Mouse (Mus musculus): ENCODE measurements around the gene BC053393. TPM values are rescaled to one million over a fixed set of nuclear protein-coding genes. Genes with fewer than 3 reads are reported as not detected.
"Not testable (repeated sequence)": the region's sequence is repeated elsewhere in the genome, so short reads cannot be mapped to it uniquely, and the experiment has no call there.

The BC053393 gene
- total RNA-seq, 1 experiment from 2014 or later = not detected

DNA sequence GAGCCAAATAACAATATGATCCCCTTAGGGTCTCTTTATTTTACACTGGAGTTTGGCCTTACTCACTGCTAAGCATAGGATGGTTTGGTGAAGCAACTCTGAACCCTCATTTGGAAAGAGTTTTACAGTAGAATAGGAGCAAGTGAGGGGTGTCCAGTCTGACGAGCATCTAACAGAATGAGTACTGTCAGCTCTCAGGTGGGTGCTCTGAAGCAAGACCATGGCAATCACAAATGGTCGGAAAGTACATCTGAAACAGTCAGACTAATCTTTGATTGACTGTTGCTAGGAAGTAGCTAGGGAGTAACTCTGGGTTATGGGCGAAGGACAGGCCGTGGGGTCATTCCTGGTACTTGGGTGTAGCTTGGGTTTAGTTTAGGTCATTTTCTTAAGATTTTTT, 64.2 kb downstream of the BC053393 start:
- ATAC-seq (replicated peaks; ENCODE audit: insufficient number of reproducible peaks, low FRiP score, low TSS enrichment, poor library complexity, severe bottlenecking) = not testable (repeated sequence)

DNA sequence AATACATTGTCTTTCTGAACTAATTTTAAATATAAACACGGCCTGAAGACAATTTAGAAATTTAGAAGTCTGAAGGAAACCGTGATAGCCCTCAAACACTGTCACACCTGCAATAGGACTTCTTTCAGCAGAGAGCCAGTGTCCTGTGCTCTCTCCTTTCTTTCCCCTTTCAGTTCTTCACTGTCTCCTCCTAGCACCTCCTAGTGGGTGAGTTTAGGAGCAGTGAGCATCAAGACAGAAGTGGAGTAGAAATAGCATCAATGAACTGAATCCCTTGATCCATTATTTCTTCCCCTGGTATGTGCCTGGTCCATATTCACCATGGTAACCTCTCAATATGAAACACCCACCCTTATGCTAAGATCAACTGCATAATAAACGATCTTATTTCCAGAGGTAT, 65.2 kb downstream of the BC053393 start:
- ATAC-seq (replicated peaks; ENCODE audit: insufficient number of reproducible peaks, low FRiP score, low TSS enrichment, poor library complexity, severe bottlenecking) = no peak

Other genes starting within 250 kb of the BC053393 start
- gene Itk, start 182.0 kb upstream of the BC053393 start, total RNA-seq (2017) = 25.2 to 61.1 TPM (median 26.8 TPM) in 3 replicates
- gene Fam71b, start 175.0 kb upstream of the BC053393 start, total RNA-seq (2017) = not detected in 3 replicates
- 43.8 to 58.3 TPM (median 56.8 TPM) in 3 replicates for gene Med7, start 134.6 kb upstream of the BC053393 start, total RNA-seq (2017)
- 111 to 182 TPM (median 181 TPM) in 3 replicates for gene Havcr2, start 116.6 kb upstream of the BC053393 start, total RNA-seq (2017)
- gene Gm12169, start 47.3 kb upstream of the BC053393 start, total RNA-seq (2017) = not detected in 3 replicates
- not detected in 3 replicates for gene Dppa1, start 57.7 kb downstream of the BC053393 start, total RNA-seq (2017)
- 0.38 to 0.97 TPM in 2 of 3 replicates, not detected in the other for gene Timd2, start 135.5 kb downstream of the BC053393 start, total RNA-seq (2017)
- 3.2 TPM in 1 of 3 replicates, not detected in the others for gene Havcr1, start 163.5 kb downstream of the BC053393 start, total RNA-seq (2017)
- not detected in 3 replicates for gene Timd4, start 239.3 kb downstream of the BC053393 start, total RNA-seq (2017)